Mouse (Mus musculus): ENCODE measurements around the gene Nt5dc3.

Gene Nt5dc3

DNA sequence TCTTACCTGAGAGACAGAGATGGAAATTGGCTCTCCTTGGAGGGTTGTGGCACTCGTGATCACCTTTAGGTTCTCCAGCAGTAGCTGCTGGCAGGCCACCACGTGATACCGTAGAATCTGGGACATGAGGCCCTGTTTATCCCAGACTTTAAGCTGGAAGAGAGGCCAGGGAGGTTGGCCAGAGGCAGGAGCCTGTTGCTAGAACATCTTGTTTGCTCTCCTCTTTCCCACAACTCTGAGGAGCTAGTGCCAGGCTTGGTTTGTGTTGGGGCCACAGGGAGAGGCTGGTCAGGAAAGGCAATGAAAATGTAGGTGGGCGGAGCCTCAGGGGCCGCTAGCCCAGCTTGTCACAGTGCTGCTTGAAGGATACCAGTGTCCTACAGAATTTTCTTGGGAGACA lies 93.8 kb downstream of the Nt5dc3 start:
- DNase-seq (ENCODE audit: extremely low read depth, low read depth), result no peak

DNA sequence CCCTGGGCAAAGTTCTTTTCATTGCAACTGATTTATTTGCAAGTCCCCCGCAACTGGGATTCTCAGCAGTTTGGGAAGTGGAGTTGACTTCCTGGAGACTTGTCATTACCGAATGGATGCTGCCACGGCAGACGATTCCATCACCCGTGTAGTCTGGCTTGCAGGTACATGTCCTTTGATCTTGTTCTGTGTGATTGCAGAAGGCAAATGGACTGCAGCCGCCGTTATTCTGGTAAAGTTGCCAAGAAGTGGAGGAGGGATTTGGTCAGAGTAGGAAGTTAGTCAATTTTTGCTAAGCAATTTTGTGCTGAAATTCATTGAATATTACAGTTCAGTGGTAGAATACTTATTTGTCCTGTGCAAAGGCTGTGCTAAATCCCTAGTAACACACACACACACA lies 99.9 kb downstream of the Nt5dc3 start:
- DNase-seq (ENCODE audit: extremely low read depth, low read depth), result no peak

GRCm38 (mm10) chr10:86880071-86880806 lies 101.4 kb downstream of the Nt5dc3 start:
- DNase-seq (ENCODE audit: extremely low read depth, low read depth), result no peak

GRCm38 (mm10) chr10:86881448-86881847 lies 102.6 kb downstream of the Nt5dc3 start:
- DNase-seq (ENCODE audit: extremely low read depth, low read depth), result no peak

- DNase-seq (ENCODE audit: extremely low read depth, low read depth), result no peak
Observed at GRCm38 (mm10) chr10:86886434-86886833, 107.6 kb downstream of the Nt5dc3 start.
